Mouse (Mus musculus): Measurements from ENCODE around the gene Cdk17.

- TF ChIP-seq CTCF (IDR thresholded peaks at IDR 0.05; ENCODE audit: low read depth) (no peak), EP300 (optimal IDR thresholded peaks at IDR 0.05) (no peak)
Observed at GRCm38 (mm10) chr10:93276349-93276763, 115.7 kb downstream of the Cdk17 start.

Measured in stomach, postnatal 0 days (tissue).